Mouse (Mus musculus) midbrain, embryonic 10.5 days (tissue): ENCODE data around the gene Papss1. TPM values are rescaled to one million over a fixed set of nuclear protein-coding genes. Genes with fewer than 3 reads are reported as not detected.

Experiments
- DNase-seq: peaks from one replicate; pipeline ENCODE4 v3.0.0-alpha.2; 2017; ENCODE audit warnings: low spot score
- H3K27ac ChIP-seq: fragments of 300-500 bp; sonication (generic); replicated peaks from 2 replicates; pipeline ENCODE4 v1.5.1; 2016; ENCODE audit warnings: mild to moderate bottlenecking
- H3K27me3 ChIP-seq: fragments of 300-500 bp; sonication (generic); 2 replicates; pipeline ENCODE4 v1.6.1; 2016; ENCODE audit warnings: low read depth, mild to moderate bottlenecking; ENCODE audit not compliant: poor library complexity, severe bottlenecking
- H3K36me3 ChIP-seq: fragments of 300-500 bp; sonication (generic); 2 replicates; pipeline ENCODE4 v1.6.1; 2016; ENCODE audit warnings: mild to moderate bottlenecking, moderate library complexity
- H3K4me1 ChIP-seq: fragments of 300-500 bp; sonication (generic); 2 replicates; pipeline ENCODE4 v1.6.1; 2016
- H3K4me3 ChIP-seq: fragments of 300-500 bp; sonication (generic); 2 replicates; pipeline ENCODE4 v1.5.1; 2016; ENCODE audit warnings: mild to moderate bottlenecking, moderate library complexity
- H3K9me3 ChIP-seq: fragments of 300-500 bp; sonication (generic); replicated peaks from 2 replicates; pipeline ENCODE4 v1.6.1; 2016; ENCODE audit warnings: mild to moderate bottlenecking
- WGBS: fragments of 180-500 bp; shearing (Covaris S2); methylation state at CpG from one replicate; pipeline ENCODE4 v1.1.7; 2016; 5-methylcytosine and 5-hydroxymethylcytosine counted together
- polyA plus RNA-seq: library from polyadenylated mRNA; unstranded; fragments of >200 nt; fragmentation: Nextera tagmentation; extraction: Ambion mirVana; gene quantifications from 2 replicates; pipeline ENCODE4 v1.2.1, GENCODE M21; 2016

Papss1 gene
- polyA plus RNA-seq, 1 experiment from 2014 or later: 58.7 TPM

DNA sequence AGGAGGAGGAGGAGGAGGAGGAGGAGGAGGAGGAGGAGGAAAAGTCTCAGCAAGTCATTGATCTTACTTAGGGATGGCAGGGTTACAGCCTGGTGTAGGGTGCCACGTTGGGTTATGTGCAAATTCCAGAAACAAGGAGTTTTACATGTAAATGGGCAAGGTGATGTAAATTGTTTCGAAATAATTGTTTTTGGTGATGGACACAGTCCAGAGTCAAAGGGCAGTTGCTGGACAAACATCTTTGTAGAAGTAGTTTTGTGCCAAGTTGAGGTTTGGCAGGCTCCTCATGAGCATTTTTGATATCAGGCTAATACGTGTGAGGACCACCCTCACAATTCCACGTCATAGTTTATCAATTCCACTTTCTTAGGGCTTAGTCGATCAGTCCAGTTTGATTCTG, 80.6 kb downstream of the Papss1 start:
- WGBS: 93% methylated on average over 5 of the region's 5 CpGs
- no peak overlapping the region for H3K4me3 ChIP-seq
- no peak for DNase-seq

DNA sequence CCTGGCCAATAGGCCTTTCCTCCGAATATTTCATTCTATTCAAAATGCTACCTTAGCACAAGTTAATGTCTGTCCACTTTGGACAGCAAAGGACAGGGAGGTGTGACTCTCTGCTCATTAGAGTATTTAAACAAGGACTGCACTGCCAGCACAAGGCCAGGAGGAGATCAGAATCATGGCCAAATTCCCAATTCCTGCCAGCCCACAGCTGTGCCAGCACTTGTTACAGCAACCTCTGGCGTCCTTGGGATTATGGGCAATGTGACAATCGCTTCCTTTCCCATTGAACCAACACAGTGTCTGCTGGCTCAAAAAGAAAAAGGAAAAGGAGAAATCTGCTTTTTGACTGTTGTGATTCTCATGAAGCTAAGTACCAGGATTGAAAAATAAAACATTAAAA, 89.8 kb downstream of the Papss1 start:
- 90% methylated on average over 3 of the region's 3 CpGs for WGBS
- Histone ChIP-seq H3K4me1 (no peaks in the 10 kb centered on the region), H3K27me3 (no peaks in the 10 kb centered on the region), H3K36me3 (no peaks in the 10 kb centered on the region), H3K27ac (no peak overlapping the region), H3K9me3 (no peaks in the 10 kb centered on the region), H3K4me3 (no peak overlapping the region)
- no peak for DNase-seq

More for the DNA sequence above, 80.6 kb downstream of the Papss1 start:
- H3K9me3 ChIP-seq: no peaks in the 10 kb centered on the region
- peaks cover 17% of the 10 kb centered on the region for H3K36me3 ChIP-seq
- H3K27me3 ChIP-seq: no peaks in the 10 kb centered on the region
- H3K4me1 ChIP-seq: peaks cover 9% of the 10 kb centered on the region
- no peak overlapping the region for H3K27ac ChIP-seq

DNA sequence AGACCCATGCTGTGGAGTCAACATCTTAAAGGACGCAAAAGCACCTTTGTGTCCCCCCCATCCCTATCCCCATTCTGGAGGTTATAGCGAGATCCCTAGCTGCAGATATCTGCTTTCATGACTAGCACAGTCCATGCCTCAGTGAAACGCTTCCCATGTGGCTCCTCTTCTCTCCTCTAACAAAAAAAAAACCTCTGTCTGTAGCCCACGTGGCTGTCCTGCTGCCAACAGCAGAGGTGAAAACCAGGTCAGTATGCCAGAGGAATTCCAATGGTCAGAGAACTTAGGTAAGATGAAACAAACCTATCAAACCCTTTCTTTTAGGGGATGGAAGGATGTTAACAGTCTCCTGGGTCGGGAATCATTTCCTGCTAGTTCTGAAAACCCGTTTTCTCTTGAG, 91.5 kb downstream of the Papss1 start:
- no peaks in the 10 kb centered on the region for H3K4me1 ChIP-seq
- no peak overlapping the region for H3K27ac ChIP-seq
- H3K27me3 ChIP-seq: no peaks in the 10 kb centered on the region
- no peaks in the 10 kb centered on the region for H3K36me3 ChIP-seq
- no peaks in the 10 kb centered on the region for H3K9me3 ChIP-seq
- no peak overlapping the region for H3K4me3 ChIP-seq
- 74% methylated on average over 6 of the region's 6 CpGs for whole genome bisulfite sequencing
- no peak for DNase-seq

DNA sequence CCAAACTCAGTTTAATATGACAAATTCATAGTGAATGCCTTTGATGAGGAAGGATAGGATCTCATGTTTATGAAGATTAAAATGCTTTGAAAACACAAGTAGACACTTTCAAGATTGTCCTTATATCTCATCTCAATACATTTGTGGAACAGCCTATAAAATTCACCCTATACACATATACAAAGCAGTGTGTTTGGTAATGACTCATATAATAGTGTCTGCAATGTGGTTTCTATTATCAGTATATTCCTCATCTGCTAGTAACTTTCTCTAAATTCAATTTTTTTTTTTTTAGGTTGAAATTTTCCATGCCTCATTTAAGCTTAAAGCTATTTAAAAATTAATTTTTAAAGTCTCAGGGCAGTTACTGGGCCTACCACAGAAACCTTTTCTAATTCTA, 95.6 kb downstream of the Papss1 start:
- no peaks in the 10 kb centered on the region for H3K27me3 ChIP-seq
- no peak overlapping the region for H3K4me3 ChIP-seq
- no peaks in the 10 kb centered on the region for H3K9me3 ChIP-seq
- H3K36me3 ChIP-seq: no peaks in the 10 kb centered on the region
- DNase-seq: no peak
- no peaks in the 10 kb centered on the region for H3K4me1 ChIP-seq
- no peak overlapping the region for H3K27ac ChIP-seq

DNA sequence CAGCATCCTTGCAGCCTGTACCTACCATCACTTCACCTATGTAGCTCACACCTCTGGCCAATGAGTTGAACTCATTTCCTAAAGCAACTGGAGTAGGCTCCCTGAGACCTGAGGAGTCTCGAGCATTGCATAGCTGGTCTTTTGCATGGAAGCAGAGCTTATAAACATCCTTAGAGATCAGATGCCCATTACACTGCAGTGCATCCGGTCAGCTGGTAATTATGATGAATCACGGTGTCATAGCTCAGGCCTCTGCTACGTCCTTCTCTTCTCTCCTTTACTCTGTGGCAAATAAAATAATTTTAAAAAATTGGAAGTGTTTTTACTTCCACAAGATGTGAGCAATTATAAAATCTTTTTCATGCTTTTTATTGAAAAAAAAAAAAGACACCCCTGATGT, 96.1 kb downstream of the Papss1 start:
- Histone ChIP-seq H3K4me3 (no peak overlapping the region), H3K27ac (no peak overlapping the region), H3K4me1 (no peaks in the 10 kb centered on the region), H3K36me3 (no peaks in the 10 kb centered on the region), H3K27me3 (no peaks in the 10 kb centered on the region), H3K9me3 (no peaks in the 10 kb centered on the region)
- 92% methylated on average over 4 of the region's 4 CpGs for WGBS
- DNase-seq: no peak

DNA sequence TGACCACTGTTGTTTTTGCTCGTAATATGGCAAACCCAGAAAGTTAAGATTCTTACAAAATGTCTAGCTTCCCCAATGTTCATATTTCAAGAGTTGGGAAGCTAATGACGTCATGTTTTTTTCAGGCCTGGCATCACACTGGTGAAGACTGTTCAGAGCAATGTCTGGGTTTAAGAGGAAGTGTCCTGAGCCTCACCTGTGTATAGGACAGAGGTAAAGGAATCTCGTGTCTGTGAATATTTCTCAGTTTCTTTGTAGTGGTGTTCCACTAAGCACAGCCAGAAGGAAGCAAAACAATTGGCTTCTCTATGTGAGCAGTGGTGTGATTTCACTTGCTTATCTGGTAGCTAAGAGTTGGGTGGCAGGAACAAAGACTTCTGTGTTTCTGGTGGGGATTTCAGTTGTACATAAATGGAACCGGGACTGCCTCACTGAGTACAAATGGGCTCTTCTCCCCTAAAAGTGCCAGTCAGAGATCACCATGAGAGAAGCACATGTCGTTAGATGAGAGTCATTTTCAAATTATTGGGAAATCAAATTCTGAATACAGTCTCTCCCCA, 98.1 kb downstream of the Papss1 start:
- no peak for DNase-seq
- WGBS: 89% methylated on average over 5 of the region's 5 CpGs
- H3K27ac ChIP-seq: no peak overlapping the region

DNA sequence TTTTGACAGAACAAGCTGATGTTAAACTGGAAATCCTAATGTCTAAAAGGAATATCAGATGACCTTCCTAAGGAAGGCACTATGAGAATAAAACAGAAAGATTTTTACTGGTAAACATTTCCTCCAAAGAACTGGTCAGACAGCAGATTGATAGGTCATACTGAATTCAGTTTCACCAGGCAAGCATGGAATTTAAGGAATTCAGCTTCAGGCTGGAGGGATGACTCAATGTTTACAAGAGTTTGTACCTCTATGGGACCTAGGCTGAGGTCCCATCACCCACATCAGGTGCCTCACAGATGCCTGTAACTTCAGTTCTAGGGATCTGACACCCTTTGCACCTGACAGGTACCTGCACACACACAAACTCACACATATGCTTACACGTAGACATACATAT, 105.3 kb downstream of the Papss1 start:
- H3K27ac ChIP-seq: no peak overlapping the region
- WGBS: 79% methylated on average over 1 of the region's 1 CpGs
- H3K4me3 ChIP-seq: no peak overlapping the region
- H3K4me1 ChIP-seq: no peaks in the 10 kb centered on the region
- DNase-seq: no peak
- H3K27me3 ChIP-seq: no peaks in the 10 kb centered on the region
- H3K9me3 ChIP-seq: no peaks in the 10 kb centered on the region
- H3K36me3 ChIP-seq: no peaks in the 10 kb centered on the region

More for the DNA sequence above, 98.1 kb downstream of the Papss1 start:
- H3K27me3 ChIP-seq: no peaks in the 10 kb centered on the region
- H3K4me3 ChIP-seq: no peak overlapping the region
- H3K9me3 ChIP-seq: no peaks in the 10 kb centered on the region
- no peaks in the 10 kb centered on the region for H3K4me1 ChIP-seq
- H3K36me3 ChIP-seq: no peaks in the 10 kb centered on the region

DNA sequence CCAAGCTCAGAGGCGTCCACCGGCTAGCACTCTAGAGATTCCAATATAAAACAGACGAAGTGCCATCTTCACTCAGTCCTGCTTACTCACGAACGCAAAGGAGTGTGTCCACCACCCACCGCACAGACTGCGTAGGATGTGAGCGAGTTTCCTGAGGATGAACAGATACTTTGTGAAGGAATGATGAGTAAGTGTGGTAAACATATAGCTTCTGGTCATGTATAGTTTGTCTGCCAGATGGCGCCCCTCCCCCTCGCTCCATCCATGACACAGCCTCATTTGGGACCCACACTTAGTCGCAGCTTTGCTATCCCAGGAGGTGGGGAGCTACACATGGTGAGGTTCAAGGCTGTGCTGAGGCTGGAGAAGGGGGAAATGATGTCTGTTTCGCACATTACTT, 121.5 kb downstream of the Papss1 start:
- Histone ChIP-seq H3K36me3 (no peaks in the 10 kb centered on the region), H3K9me3 (no peaks in the 10 kb centered on the region), H3K27me3 (no peaks in the 10 kb centered on the region), H3K4me1 (no peaks in the 10 kb centered on the region), H3K4me3 (no peak overlapping the region), H3K27ac (no peak overlapping the region)
- WGBS: 87% methylated on average over 12 of the region's 12 CpGs
- DNase-seq: no peak

DNA sequence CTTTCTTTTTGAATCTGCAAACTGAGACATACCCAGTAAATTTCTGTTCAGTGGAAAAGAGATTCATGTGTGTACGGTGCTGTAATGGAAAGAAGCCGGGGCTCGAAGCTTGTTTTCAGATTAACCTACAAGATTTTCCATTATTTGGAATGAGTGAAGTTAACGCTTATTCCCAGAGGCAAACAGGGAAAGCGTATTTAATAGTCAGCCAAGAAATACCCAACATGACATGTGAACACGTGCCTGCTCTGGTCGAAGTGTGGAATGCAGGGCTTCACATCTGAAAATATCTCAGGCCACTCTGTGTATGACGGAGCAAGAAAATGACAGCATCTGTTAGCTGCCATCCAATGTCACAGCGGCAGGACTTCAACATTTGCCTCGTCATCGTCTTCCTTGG, 125.4 kb downstream of the Papss1 start:
- H3K9me3 ChIP-seq: no peaks in the 10 kb centered on the region
- DNase-seq: no peak
- H3K4me1 ChIP-seq: no peaks in the 10 kb centered on the region
- 86% methylated on average over 11 of the region's 11 CpGs for WGBS
- no peaks in the 10 kb centered on the region for H3K27me3 ChIP-seq
- no peak overlapping the region for H3K27ac ChIP-seq
- H3K4me3 ChIP-seq: no peak overlapping the region
- H3K36me3 ChIP-seq: no peaks in the 10 kb centered on the region

DNA sequence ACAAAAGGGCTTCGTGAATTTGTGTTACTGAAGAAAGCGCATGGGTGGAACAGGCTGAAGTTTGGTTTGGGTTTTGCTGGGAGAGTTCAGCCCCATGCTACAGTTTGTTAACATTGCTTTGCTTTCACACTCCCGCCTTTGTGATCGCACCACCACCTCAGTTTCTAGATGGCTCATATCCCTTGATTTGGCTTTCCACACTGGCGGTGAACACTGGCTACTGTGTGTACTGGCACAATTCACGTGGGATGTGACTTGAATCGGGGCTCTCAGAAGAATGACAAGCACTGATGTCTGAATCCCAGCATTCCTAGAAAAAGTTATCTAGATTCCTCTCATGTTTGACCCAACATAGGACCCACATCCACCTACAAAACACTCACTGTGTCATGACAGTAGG, 126.0 kb downstream of the Papss1 start:
- Histone ChIP-seq H3K27me3 (no peaks in the 10 kb centered on the region), H3K9me3 (no peaks in the 10 kb centered on the region), H3K36me3 (no peaks in the 10 kb centered on the region), H3K27ac (no peak overlapping the region), H3K4me3 (no peak overlapping the region), H3K4me1 (no peaks in the 10 kb centered on the region)
- DNase-seq: no peak
- WGBS: 92% methylated on average over 7 of the region's 7 CpGs

DNA sequence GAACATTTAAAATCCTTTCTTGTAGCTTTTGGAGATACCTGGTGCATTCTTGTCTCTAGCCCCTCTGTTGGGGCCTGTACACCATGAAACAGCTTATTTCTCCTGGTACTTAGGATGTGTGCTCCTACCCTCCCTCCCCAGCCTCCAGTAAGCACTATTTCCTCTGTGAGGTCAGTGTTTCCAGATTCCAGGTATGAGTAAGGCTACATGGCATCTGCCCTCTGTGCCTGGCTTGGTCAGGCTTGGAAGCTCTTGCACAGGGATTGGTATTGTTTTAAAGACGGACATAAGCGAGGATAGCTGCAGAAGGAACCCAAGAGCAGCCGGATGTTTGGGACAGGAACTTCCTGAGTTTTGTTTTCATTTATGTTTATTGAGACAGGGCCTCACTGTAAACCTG, 126.6 kb downstream of the Papss1 start:
- H3K9me3 ChIP-seq: no peaks in the 10 kb centered on the region
- H3K4me3 ChIP-seq: no peak overlapping the region
- H3K4me1 ChIP-seq: no peaks in the 10 kb centered on the region
- H3K36me3 ChIP-seq: no peaks in the 10 kb centered on the region
- 86% methylated on average over 3 of the region's 3 CpGs for WGBS
- DNase-seq: no peak
- H3K27me3 ChIP-seq: no peaks in the 10 kb centered on the region
- H3K27ac ChIP-seq: no peak overlapping the region

Other genes with a start within 250 kb of the Papss1 start
- gene Sgms2, start 73.4 kb upstream of the Papss1 start, polyA plus RNA-seq: 0.48 and 0.59 TPM in 2 replicates